Mouse (Mus musculus) left cerebral cortex, adult 2 months (tissue): ENCODE results near the gene Gm20517. TPM values are rescaled to one million over a fixed set of nuclear protein-coding genes. Genes with fewer than 3 reads are reported as not detected.

Experiments used
- DNase-seq, 2 experiments: peaks; one replicate each; pipeline ENCODE4 v3.0.0; 2021 to 2022; ENCODE audit warnings: low spot score in 2 of 2, mixed read lengths in 1 of 2; ENCODE audit errors: extremely low spot score in 1 of 2
- H3K27ac ChIP-seq: fragments of 200-600 bp; 2 replicates; pipeline ENCODE4 v1.8.1; 2022
- H3K4me3 ChIP-seq: fragments of 200-600 bp; 2 replicates; pipeline ENCODE4 v1.8.1; 2022
- CTCF ChIP-seq: fragments of 200-600 bp; IDR thresholded peaks from 2 replicates; pipeline ENCODE4 v1.8.1; 2022; ENCODE audit warnings: antibody characterized with exemption, mild to moderate bottlenecking, moderate library complexity
- intact Hi-C: fragments of 180-260 bp; cut with DNase I; formaldehyde crosslinking; loops from one replicate; pipeline ENCODE4 v1.15.1; 2025
- long read RNA-seq, 2 experiments: library from polyadenylated mRNA; stranded (forward); transcript quantifications; one replicate each; pipeline ENCODE4 v2.0.0; 2021; ENCODE audit warnings: borderline mapping rate in 2 of 2
- total RNA-seq, 2 experiments: library from RNA; stranded (reverse); gene quantifications; 2 replicates each; pipeline ENCODE4 v1.2.3; 2021

Gene Gm20517
- 1 to 10 TPM; 7.1 TPM for total RNA-seq
- long read RNA-seq, experiment 1, partial matches to known transcripts, result 1 of 5 reads
- long read RNA-seq, experiment 1, other reads (novel, unspliced or antisense), result 0 of 5 reads
- long read RNA-seq, experiment 2, partial matches to known transcripts, result 0 of 1 reads
- long read RNA-seq, experiment 2, other reads (novel, unspliced or antisense), result 0 of 1 reads

DNA sequence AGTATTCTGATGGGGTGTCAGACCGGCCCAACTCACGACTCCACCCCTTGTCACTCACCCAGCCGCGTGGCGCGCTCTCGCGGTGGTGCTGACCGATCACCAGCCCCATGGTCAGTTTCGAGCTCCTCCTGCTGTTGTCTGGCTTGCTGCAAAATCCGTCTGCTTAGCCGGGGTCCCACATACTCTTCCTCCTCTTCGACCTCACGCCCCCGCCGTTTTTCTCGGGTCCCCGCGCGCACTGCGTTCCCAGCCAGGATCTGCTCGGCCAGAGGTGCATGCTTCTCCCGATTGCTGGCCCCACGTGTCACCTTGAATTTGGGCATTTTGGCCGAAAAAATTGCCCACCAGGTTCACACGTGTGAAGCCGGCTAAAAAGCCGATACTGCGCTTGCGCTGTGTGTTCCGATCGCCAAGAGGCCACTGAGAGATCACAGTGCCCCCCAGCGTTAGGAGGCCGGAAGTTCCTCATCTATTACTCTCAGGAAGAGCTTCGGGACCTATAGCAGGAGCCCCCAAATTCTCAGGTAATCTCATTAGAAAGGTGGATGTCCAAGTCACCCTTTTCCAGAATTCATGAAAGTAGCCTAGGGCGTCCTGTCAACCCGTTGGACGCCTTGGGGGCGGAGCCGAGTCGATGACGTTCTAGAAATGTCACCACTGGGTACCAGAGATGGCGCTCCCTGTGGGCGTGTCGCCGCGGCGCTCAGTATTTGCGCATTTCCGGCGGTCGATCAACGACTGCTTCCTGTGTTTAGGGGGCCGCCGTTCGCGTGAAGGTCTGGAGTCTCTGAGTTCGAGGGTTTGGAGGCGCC is at the start of gene Gm20517, which contains the start of the genes Bysl and Med20:
Gene Gm20517 (plus strand): TSS at position 741 of the 812 bp plus-strand sequence.
Gene Bysl (minus strand): TSS at position 644 of the 812 bp plus-strand sequence.
Gene Med20 (plus strand): TSS at position 734 of the 812 bp plus-strand sequence.
- DNase-seq, result peak; percentile 97 to 98
- intact Hi-C loops, result loop anchor here (1.0 to 5.0 kb wide), 2 partner anchors 18 to 76 kb away; partner anchors contain the start of genes Frs3 and Tomm6
- peak within 1 kb of the TSS; percentile 61 for H3K4me3 ChIP-seq
- TF ChIP-seq CTCF, result peak; percentile 93
- peak within 1 kb of the TSS; percentile 98 for H3K27ac ChIP-seq

DNA sequence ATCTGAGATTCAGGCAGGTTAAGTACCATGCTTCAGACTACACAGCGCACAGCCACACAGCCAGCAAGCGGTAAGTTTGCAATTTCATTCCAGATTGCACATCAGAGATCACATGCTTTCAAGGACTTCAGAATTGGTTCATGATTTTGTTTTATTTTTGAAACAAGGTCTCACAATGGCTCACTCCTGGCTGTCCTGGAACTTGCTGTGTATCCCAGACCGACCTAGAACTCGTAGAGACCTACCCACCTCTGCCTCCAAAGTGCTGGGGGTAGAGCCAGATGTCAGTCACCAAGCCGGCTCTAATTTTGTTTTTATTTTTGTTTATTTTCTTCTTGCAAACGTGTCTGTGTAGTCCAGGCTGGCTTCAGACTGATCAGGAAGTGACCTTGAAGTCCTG is 48.5 kb upstream of the Gm20517 start:
- Histone ChIP-seq H3K4me3 (no peak overlapping the region), H3K27ac (no peak overlapping the region)
- intact Hi-C loops, result no loop called here
- no peak for TF ChIP-seq CTCF
- no peak for DNase-seq

DNA sequence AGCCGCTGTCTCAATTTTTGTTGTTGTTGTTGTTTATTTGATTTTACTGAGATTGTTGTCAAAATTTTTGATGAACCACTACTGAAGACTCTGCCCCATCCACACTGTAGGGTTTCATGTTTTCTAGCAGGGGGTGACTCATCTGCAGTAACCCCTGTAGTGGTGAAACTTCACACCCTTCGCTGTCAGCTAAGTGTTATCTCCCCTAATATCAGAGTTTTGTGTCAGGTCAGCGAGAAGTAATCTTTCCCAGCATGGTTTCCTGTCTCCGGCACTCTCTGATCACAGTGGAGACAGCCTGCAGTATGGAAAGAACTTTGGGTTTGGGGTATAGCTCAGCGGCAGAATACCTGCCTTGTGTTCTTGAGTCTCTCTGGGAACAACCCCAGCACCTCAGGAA is 46.8 kb upstream of the Gm20517 start:
- intact Hi-C loops, result no loop called here
- no peak for TF ChIP-seq CTCF
- Histone ChIP-seq H3K27ac (no peak overlapping the region), H3K4me3 (no peak overlapping the region)
- DNase-seq, result no peak

DNA sequence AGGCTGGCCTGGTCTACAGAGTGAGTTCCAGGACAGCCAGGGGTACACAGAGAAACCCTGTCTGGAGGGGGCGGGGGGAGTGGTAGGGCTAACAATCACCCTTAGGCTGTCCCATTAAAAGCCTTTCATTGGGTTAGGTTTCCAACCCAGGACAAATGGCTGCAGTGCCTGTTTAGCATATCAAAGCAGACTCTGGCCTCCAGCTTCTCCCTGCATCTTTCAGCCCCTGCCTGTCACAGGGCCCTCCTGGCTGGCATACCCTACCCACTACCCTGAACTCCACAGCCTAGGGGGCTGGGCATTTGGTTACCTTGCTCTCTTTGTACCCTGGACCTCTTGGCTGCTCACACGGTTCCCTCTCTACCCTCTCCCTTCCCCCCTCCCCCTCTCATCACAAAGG is 45.3 kb upstream of the Gm20517 start:
- no peak for DNase-seq
- no peak overlapping the region for H3K27ac ChIP-seq
- H3K4me3 ChIP-seq, result no peak overlapping the region
- no peak for TF ChIP-seq CTCF
- intact Hi-C loops, result no loop called here

DNA sequence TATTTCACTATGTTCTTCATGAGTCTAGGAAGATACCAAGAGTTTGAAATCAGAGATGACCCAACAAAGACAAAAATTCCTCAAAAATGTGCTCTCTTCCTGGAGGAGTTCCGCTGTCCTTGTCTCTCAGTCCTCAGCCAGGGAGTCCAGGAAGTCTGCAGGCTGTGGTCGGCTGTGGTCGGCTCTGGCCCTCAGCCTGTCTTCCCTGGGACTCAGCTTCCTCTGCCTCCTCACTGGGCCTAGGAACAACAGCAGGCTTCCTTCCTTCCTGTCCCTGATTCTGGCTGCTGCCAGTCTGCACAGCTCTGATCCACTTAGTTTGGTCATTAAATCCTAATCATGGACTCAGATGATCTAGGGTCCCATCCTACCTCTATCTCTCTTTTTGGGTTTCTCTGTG is 44.1 kb upstream of the Gm20517 start:
- no peak for DNase-seq
- intact Hi-C loops, result no loop called here
- TF ChIP-seq CTCF, result no peak
- H3K27ac ChIP-seq, result no peak overlapping the region
- H3K4me3 ChIP-seq, result no peak overlapping the region

DNA sequence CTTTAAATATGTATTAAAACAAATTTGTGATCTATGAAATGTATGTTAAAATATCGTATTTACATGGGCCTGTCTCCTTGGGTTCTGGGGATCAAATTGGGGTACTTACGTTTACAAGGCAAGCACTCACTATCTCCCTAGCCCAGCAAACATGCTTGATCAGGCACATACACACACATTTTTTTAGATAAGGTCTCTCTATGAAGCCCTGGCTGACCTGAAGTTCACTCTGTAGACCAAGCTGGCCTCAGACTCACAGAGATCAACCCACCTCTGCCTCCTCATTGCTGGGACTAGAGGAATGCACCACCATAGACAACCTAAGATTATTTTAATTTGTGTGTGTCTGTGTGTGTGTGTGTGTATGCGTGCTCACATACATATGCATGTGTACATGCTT is 43.0 kb upstream of the Gm20517 start:
- no peak for TF ChIP-seq CTCF
- no peak overlapping the region for H3K27ac ChIP-seq
- intact Hi-C loops, result no loop called here

DNA sequence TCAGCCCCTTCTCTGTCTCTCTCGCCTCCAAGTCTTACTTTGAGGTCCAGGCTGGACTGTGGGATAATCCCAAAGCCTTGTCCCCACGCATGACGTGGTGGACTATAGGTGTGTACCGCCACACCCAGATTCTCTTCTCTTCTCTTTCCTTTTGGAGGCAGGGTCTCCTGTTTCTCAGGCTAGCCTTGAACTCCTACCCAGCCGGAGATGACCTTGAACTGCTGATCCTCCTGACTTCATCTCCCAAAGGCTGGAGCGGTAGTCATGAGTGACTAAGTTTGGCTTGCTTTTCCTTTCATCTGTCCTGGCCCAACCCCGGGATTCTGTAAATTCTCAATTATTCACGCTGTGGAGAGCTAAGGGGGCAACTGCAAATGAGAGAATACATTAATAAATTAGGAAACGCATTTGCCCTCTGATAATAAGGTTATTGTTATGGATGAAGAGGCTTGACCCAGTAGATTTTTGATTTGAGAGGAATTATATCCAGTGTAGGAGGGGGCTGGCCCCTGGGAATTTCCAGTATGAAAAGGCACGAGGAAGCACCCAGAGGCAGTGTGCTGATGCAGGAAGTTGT is 42.4 kb upstream of the Gm20517 start:
- no peak for DNase-seq
- H3K27ac ChIP-seq, result no peak overlapping the region
- TF ChIP-seq CTCF, result no peak
- H3K4me3 ChIP-seq, result no peak overlapping the region
- intact Hi-C loops, result no loop called here

More for the DNA sequence above, 43.0 kb upstream of the Gm20517 start:
- DNase-seq, result no peak
- H3K4me3 ChIP-seq, result no peak overlapping the region

DNA sequence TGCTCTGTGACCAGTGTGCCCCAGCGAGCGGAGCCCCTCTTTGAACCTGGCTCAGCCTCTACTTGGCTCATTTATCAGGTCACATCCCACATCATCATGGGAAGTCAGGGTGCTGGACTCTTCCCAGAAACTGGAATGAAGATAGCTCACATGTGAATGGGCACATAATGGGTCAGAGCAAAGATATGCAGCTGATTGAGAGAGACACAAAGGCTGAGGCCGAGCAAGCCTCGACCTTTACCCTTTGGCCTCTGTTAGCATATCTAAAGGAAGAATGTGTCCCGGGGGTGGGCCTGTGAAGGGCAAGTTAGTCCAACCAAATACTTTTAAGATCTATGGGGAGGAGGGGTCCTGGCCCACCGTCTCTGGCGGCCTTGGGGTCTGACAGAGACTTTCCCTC is 39.8 kb upstream of the Gm20517 start:
- TF ChIP-seq CTCF, result no peak
- no peak overlapping the region for H3K27ac ChIP-seq
- intact Hi-C loops, result no loop called here
- DNase-seq, result no peak
- H3K4me3 ChIP-seq, result no peak overlapping the region

DNA sequence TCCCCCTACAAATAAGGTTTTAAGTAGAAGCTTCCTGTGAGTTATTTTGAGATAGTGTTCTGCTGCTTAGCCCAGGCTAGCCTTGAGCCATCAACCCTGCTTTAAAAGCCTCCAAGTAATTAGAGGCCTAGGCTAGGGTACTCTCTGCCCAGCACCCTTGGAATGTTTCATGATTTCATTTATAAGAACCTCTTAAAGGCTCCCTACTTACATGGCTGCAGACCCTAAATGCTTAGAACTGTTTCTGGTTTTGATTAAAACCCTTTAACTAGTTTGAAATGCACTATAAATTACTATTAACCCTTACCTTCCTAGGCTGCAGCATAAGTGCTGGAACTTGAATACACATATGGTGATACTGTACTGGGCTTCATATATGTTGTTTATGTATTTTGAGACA is 39.0 kb upstream of the Gm20517 start:
- Histone ChIP-seq H3K27ac (no peak overlapping the region), H3K4me3 (no peak overlapping the region)
- DNase-seq, result no peak
- no peak for TF ChIP-seq CTCF
- intact Hi-C loops, result no loop called here

DNA sequence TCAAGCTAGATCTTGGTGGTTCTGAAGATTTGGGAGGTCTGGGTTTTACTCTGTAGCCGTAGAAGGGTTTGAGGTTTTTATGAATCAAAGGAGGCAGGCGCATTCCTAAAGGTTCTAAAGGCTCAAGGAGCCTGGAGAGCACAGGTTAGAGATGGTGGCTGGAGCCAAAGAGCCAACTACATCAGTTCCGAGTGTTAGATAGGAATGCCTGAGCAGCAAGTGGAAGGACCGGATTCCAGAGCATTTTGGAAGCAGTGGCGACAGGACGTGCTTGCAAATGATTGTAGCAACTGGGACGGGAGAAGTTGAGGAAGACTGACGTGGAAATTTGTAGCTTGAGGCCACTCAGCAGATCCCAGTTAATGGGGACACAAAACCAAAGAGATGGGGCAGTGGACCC is 37.4 kb upstream of the Gm20517 start:
- no peak for TF ChIP-seq CTCF
- no peak overlapping the region for H3K4me3 ChIP-seq
- DNase-seq, result no peak
- intact Hi-C loops, result no loop called here
- H3K27ac ChIP-seq, result no peak overlapping the region

DNA sequence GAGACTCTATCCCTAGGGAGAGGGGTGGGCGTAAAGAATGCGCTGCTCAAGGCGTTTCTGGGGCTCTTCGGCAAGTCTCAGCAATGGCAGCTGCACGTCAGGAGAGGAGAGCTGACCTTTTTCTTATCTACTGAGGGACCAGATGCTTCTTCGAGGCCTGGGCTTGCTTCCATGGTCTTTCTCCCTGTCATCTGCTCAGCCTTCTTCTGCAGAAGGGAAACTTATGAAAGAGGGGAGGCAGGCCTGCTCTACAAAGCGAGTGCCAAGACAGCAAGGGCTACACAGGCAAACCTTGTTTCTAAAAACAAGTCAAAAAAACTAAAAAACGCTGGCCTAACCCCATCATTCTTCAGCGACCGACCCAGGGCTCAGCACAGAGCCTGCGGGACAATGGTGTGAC is 36.6 kb upstream of the Gm20517 start:
- no peak overlapping the region for H3K27ac ChIP-seq
- intact Hi-C loops, result no loop called here
- H3K4me3 ChIP-seq, result no peak overlapping the region
- no peak for DNase-seq
- no peak for TF ChIP-seq CTCF

DNA sequence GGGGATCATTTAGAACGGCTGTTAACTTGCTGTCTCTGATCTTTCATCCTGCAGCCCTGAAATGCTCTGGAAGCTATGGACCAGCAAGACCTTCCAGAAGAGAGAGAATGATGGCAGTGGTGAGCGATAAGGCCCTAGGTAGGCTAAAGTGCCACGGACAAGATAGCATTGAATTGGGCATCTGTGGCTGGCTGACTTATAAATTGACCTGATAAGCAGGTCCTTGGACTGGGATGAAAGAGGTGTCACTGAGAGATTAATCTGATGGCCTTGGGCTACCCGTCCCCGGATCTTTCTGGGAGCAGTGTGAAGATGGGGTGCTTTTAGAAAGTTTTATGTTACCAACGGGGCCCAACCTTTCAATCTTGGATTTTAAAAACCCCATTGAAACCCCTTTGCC is 32.7 kb upstream of the Gm20517 start:
- no peak for DNase-seq
- no peak overlapping the region for H3K4me3 ChIP-seq
- no peak overlapping the region for H3K27ac ChIP-seq
- intact Hi-C loops, result no loop called here
- TF ChIP-seq CTCF, result no peak
